Mouse (Mus musculus) natural killer cell, adult 2 months (primary cell): ENCODE data around the gene Sox8.

ENCODE experiments used
- DNase-seq, 2 experiments: peaks; one replicate each; pipeline ENCODE4 v3.0.0; 2022; ENCODE audit warnings: low spot score in 2 of 2

Sox8 gene

GRCm38 (mm10) chr17:25579332-25580047 lies 9.0 kb upstream of the Sox8 start:
- no peak for DNase-seq

DNA sequence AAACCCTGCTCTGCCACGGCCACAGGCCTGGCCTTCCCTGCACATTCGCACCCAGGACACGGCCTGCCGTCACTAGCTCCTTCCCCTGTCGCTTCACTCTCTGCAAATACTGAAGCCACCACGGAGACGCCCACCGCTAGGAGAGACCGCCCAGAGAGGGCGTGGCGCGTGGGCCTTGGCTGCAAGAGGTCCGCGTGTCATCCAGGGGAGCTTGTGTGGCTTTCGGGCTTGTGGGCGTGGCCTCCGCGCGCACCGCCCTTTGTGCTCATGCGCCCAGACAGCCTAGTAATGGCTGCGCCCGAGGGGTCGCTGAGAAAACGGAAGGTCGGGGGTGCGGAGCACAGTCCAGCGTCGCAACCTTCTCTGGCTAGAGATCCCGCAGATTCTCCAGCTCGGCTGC lies 8.4 kb upstream of the Sox8 start, which contains the start of gene Lmf1:
Lmf1 (plus strand) TSS at position 166 of the 400 bp plus-strand sequence.
- peak; percentile 91 to 95 for DNase-seq

DNA sequence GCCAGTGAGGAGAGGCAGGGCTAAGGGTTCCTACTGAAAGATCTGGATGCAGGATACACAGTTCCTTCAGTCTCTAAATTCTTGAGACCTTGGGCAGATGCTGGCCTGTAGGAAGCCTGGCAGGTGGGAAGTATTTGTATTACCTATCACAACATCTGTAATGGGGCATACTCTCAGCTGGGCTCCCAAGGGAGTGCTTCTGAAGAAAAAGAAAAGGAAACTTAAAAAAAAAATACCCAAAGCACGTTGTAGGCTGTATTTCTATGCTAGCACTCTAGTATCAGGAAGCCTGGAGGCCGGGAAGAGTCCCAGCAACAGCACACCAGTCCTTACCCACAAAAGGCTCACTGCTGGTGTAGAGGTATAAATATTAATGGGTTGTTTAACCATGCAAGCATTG lies 7.2 kb upstream of the Sox8 start:
- no peak for DNase-seq

DNA sequence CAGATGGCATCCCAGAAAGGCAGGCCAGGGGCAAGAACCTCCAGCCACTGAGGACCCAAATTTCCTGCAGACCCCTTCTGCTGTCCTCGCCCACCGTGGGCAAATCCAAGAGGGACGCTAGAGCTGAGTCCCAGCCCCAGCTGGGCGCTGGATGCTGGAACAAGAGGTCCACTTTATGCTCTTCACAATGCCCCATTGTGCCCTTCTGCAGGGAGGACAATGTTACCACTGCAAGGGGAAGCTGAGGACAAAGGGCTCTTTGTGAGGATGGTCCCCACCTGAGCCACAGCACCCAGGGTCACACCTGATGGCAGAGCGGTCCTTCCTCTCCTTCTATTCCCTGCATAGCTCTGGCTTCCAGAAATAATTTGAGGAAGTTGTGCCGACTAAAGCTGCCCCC lies 6.8 kb upstream of the Sox8 start:
- no peak for DNase-seq

GRCm38 (mm10) chr17:25576034-25576433 lies 5.5 kb upstream of the Sox8 start:
- DNase-seq, result no peak

GRCm38 (mm10) chr17:25575208-25575971 lies 4.9 kb upstream of the Sox8 start:
- DNase-seq, result no peak

DNA sequence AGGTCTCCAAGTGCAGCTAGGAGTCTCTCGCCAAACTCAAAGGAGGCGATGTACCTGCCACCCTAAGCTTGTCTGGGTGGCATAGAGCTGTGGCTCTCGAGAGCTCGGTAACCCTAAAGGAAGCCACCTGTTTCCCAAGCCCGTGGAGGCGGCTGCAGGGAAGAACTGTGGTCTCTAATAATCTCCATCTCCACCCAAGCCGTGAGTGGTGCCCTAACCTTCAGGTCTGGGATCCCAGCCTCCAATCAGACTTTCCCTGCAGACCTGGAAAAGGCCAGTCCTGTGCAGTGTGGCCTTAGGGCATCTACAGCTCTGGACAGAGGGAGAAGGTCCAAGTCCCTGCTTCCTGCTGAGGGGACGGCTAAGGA lies 951 bp upstream of the Sox8 start:
- DNase-seq, result no peak

- DNase-seq, result no peak
Observed at GRCm38 (mm10) chr17:25569833-25570647, 446 bp downstream of the Sox8 start.

GRCm38 (mm10) chr17:25568880-25569279 lies 1.6 kb downstream of the Sox8 start:
- DNase-seq, result no peak

DNA sequence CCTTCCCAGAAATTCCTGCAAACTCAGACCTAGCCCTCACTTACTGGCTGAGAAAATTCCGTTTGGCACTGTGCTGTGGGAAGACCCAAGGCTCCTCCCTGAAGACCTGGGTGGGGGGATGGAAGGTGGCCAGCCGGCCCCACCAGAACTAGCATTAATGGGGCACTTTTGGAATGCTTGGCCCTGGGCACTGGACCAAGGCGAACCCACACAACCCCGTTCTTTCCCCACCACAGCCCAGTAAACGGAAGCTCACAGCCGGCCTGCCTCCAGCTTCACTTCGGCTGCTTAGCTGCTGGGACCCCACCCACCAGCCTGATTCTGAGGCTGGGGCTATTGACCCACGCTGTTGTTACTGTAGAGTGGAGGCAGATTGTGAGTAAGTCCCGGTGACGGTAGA lies 2.3 kb downstream of the Sox8 start:
- no peak for DNase-seq

- peak; percentile 45 to 66 for DNase-seq
Observed at GRCm38 (mm10) chr17:25567745-25568144, 2.7 kb downstream of the Sox8 start.

- no peak for DNase-seq
Observed at GRCm38 (mm10) chr17:25567261-25567660, 3.2 kb downstream of the Sox8 start.

- DNase-seq, result no peak
Observed at GRCm38 (mm10) chr17:25565860-25566600, 4.5 kb downstream of the Sox8 start.

DNA sequence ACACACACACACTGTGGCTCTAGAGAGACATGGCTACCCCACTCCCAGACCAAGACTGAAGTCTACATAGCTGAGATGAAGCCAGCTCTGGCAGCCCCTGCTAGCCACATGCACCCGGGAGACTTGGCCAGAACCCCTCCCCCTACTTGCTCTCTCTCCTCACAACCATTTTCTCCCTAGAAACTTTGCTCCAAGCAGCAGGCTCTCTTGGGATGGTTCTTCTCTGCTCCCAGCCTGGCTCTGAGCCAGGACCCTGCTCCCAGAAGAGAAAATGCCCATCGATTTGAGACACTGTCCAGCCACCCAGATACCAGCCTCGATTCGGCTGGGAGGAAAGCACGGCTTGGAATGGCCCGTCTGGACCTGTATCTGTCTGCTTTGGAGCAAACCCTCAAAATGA lies 5.2 kb downstream of the Sox8 start:
- no peak for DNase-seq

GRCm38 (mm10) chr17:25564481-25564880 lies 6.0 kb downstream of the Sox8 start:
- DNase-seq, result no peak

- no peak for DNase-seq
Observed at GRCm38 (mm10) chr17:25561223-25562028, 9.1 kb downstream of the Sox8 start.

GRCm38 (mm10) chr17:25560554-25561222 lies 9.8 kb downstream of the Sox8 start:
- DNase-seq, result no peak

- DNase-seq, result no peak
Observed at GRCm38 (mm10) chr17:25559634-25560033, 10.9 kb downstream of the Sox8 start.

GRCm38 (mm10) chr17:25556630-25557354 lies 13.7 kb downstream of the Sox8 start:
- no peak for DNase-seq
